Mouse (Mus musculus): ENCODE data around the gene Actn4.

DNA sequence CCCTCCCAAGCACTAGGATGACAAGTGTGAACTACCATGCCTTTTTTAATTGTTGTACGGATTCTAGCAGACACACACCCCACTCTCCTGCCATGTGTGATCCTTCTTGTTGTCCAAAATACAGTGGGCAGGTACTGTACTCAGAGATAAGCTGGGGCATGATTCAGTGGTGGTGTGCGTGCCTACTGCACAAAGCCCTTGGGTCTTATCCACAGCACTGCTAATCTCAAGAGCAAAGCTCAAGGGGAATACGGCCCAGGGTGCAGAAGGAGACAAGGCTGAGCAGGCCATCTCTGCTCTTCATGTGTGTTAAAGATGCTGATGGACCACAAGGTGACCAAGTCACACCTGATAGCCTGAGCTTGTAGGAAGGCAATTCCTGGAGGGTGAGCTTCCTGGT, 41.0 kb downstream of the Actn4 start:
- TF ChIP-seq CTCF (IDR thresholded peaks at IDR 0.05; ENCODE audit: insufficient read depth, low read length) (no peak), POLR2A (IDR thresholded peaks at IDR 0.05; ENCODE audit: borderline replicate concordance, extremely low read depth, low read depth, low read length) (no peak)
